Mouse (Mus musculus) heart, postnatal 0 days (tissue): Measurements from ENCODE around the gene Nubp2.
A peak's percentile ranks its signal among the peaks of the same experiment; 100 is the strongest.

Source experiments
- CTCF ChIP-seq: IDR thresholded peaks from 2 replicates; pipeline ENCODE4 v1.5.1; 2016; ENCODE audit warnings: antibody characterized with exemption, control low read depth, low read depth
- EP300 ChIP-seq: IDR thresholded peaks from 2 replicates; pipeline ENCODE4 v1.6.1; 2016; ENCODE audit warnings: antibody characterized with exemption, low read depth

GRCm38 (mm10) chr17:24886134-24886931, at the start of gene Nubp2, which contains the start of gene Spsb3:
- TF ChIP-seq CTCF (0 out of 2 replicates have a peak, but pooled peaks have one; percentile 1), EP300 (peak; percentile 91)
